Mouse (Mus musculus) frontal cortex, adult (tissue): ENCODE results near the gene Serpinb3a.
"Not testable (repeated sequence)": the region's sequence is repeated elsewhere in the genome, so short reads cannot be mapped to it uniquely, and the experiment has no call there.

Experiments used
- ATAC-seq: cut with Nextera tagmentation; 2 replicates; pipeline ENCODE4 v1.9.2; 2017; ENCODE audit warnings: mild to moderate bottlenecking, moderate library complexity, mixed read lengths; ENCODE audit not compliant: low TSS enrichment

Serpinb3a gene

GRCm38 (mm10) chr1:107052203-107052602 lies at the start of gene Serpinb3a:
Gene Serpinb3a, minus strand, starts transcription at chr1:107052303.
- ATAC-seq, result no peak

DNA sequence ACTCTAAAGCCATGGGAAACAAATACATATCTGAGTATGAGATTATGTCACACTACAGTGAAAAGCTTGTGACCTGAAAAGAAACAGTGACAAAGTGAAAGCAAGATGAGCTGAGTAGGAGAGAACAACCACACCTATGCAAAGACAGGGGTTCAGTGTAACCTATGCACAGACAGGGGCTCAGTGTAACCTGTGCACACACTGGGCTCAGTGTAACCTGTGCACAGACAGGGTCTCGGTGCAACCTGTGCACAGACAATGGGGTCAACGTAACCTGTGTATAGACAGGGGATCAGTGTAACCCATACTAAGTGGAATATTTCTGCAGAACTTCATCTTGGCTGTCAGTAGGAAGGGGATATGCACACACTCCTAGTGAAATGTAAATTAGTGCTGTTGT lies 46.3 kb upstream of the Serpinb3a start:
- no peak for ATAC-seq

DNA sequence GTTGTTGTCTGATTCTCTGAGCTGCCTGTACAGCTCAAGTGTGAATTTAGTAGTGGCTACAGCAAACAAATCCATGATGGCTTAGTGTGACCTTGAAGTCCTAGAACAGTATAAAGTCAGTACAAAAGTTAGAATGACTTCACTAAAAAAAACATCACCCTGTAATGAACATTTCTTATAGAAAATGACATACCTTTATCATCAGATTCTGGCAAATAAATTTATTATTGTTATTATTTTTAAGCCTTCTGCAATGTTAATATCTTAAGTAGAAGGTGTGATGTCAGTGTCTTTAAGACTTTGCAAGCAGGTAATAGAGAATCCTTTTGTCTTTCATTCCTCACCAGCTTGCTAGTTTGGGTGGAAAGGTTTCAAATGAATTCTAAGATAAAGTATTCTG lies 31.3 kb upstream of the Serpinb3a start, which contains the start of gene Serpinb3d:
Gene Serpinb3d (minus strand): TSS at position 101 of the 400 bp plus-strand sequence.
- ATAC-seq, result no peak

DNA sequence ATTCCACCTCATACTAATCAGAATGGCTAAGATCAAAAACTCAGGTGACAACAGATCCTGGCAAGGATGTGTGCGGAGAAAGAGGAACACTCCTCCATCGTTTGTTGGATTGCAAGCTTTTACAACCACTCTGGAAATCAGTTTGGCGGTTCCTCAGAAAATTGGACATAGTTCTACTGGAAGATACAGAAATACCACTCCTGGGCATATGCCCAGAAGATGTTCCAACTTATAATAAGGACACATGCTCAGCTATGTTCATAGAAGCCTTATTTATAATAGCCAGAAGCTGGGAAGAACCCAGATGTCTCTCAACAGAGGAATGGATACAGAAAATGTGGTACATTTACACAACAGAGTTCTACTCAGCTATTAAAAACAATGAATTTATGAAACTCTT lies 17.9 kb downstream of the Serpinb3a start:
- not testable (repeated sequence) for ATAC-seq

- ATAC-seq, result no peak
These were observed 26.2 kb downstream of the Serpinb3a start for GRCm38 (mm10) chr1:107025886-107026285.

DNA sequence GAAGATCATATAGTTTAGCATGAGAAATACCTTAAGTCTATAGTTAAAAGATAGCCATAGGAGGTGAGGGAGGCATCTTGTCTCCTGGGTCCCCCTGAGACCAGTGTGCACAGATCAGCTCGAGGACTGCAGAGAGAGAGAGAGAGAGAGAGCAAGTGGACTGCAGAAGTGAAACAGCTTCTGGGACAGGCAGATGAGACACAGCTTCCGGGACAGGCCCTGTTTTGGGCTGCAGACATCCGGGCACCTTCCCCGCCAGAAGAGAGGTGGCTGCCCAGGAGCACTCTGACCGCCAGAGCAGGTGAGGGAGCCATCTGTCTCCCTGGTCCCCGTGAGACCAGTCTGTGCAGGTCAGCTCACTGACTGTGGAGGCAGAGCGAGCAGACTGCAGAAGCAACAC lies 36.9 kb downstream of the Serpinb3a start:
- no peak for ATAC-seq

- peak; percentile 82 for ATAC-seq
These were observed 37.6 kb downstream of the Serpinb3a start for GRCm38 (mm10) chr1:107014530-107014929.

GRCm38 (mm10) chr1:107006316-107006715 lies 45.8 kb downstream of the Serpinb3a start:
- ATAC-seq, result no peak

DNA sequence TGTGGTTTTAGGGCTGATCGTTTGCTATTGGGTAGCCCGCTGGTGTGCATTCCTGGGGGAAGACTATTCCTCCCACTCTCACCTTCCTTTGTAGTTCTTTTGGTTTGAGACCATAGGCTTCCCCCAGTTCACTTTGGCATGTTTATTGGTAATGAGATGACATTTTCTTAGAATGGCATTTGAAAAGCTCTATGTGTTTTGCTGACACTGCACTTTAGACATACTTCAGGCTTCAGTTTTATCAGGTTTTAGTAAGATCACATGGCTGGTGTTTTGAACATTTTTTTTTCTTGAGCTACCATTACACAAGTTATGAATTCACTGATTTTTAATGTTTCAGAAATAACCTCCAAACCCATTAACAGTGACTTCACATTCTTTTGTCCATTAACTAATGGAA lies 50.3 kb downstream of the Serpinb3a start:
- no peak for ATAC-seq

DNA sequence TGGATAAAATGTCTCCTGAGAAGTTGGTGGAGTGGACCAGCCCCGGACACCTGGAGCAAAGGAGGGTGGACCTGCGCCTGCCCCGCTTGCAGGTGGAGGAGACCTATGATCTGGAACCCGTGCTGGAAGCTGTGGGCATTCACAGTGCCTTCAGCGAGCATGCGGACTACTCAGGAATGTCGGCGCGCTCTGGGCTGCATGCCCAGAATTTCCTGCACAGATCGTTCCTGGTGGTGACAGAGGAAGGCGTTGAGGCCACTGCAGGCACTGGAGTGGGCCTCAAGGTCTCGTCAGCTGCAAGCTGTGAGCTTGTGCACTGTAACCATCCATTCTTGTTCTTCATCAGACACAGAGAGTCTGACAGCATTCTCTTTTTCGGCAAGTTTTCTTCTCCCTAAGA lies 51.7 kb downstream of the Serpinb3a start:
- peak; percentile 86 for ATAC-seq
